Mouse (Mus musculus): ENCODE results near the gene Chmp4b.

GRCm38 (mm10) chr2:154641176-154641575 lies 10.3 kb upstream of the Chmp4b start:
- no peak for TF ChIP-seq CTCF (IDR thresholded peaks at IDR 0.05; ENCODE audit: control insufficient read depth, insufficient read depth, insufficient read length)
- no peak for TF ChIP-seq MYOG (IDR thresholded peaks at IDR 0.05; ENCODE audit: control insufficient read depth, extremely low read depth, insufficient read length)
- TF ChIP-seq MAX (IDR thresholded peaks at IDR 0.05) = no peak
- TF ChIP-seq USF1 (IDR thresholded peaks at IDR 0.05; ENCODE audit: low read depth) = no peak

Data from C2C12 (cell line).